Mouse (Mus musculus) cerebellum, adult 11-12 months (tissue): ENCODE data around the gene Ptch2.

Experiments
- DNase-seq: peaks from one replicate; pipeline ENCODE4 v3.0.0; 2022

Gene Ptch2

GRCm38 (mm10) chr4:117095551-117096452, at the start of gene Ptch2:
Ptch2 (plus strand) TSS chr4:117096075.
- peak; percentile 21 for DNase-seq

- DNase-seq = no peak
Measured at GRCm38 (mm10) chr4:117048836-117049235, 47.0 kb upstream of the Ptch2 start.

GRCm38 (mm10) chr4:117049485-117049884, 46.4 kb upstream of the Ptch2 start:
- no peak for DNase-seq

DNA sequence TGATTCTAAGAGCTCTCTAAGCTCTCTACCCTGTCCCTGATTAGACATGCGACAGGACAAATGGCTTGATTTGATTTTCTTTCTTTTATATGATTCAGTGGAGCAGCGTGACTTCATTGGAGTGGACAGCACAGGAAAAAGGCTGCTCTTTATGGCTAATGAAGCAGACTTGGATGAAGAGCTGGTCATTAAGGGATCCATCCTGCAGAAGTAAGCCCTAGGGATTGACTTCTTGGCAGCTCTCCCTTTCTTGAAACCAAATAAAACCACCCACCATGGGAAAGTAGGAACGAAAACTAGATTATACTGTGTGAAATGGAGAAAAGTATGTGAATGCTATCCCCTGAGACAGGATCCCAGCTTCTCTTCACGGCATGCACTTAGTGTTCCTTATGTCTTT, 43.2 kb upstream of the Ptch2 start:
- no peak for DNase-seq

DNA sequence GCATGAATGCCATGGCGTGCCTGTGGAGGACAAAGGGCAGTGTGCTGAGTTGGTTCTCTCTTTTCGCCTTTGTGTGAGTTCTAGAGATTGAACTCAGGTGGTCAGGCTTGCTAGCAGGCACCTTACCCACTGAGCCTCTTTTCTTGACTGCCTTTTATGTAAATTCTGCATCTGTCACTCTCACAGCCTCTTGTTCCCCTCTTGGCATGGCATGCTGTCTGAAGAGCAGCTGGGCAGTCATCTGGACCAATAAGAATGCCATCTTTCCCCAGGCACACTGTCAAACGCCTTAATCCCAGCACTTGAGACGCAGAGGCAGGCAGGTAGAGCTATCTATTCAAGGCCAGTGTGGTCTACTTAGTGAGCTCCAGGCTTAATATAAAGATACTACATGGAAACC, 41.9 kb upstream of the Ptch2 start:
- no peak for DNase-seq

GRCm38 (mm10) chr4:117056102-117056501, 39.8 kb upstream of the Ptch2 start:
- no peak for DNase-seq

DNA sequence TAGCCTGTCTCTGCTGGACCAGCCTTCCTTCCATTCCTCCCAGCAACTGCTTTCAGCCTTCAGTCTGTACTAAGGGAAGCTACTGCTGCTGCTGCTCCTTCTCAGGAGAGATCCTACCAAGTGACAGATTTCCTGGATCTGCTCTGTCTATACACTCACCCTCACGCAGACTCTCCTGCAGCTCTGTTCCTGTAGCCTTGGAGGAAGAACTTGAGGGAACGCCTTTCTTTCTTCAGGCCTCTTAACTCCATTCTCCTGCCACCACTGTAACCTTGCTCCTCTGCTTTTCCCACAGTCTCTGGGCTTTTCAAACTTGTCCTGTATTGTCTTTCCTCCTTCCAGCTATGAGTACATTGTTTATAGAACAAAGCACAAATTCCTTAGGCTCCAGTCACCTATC, 39.4 kb upstream of the Ptch2 start:
- no peak for DNase-seq

- DNase-seq = no peak
Measured at GRCm38 (mm10) chr4:117058512-117058911, 37.4 kb upstream of the Ptch2 start.

DNA sequence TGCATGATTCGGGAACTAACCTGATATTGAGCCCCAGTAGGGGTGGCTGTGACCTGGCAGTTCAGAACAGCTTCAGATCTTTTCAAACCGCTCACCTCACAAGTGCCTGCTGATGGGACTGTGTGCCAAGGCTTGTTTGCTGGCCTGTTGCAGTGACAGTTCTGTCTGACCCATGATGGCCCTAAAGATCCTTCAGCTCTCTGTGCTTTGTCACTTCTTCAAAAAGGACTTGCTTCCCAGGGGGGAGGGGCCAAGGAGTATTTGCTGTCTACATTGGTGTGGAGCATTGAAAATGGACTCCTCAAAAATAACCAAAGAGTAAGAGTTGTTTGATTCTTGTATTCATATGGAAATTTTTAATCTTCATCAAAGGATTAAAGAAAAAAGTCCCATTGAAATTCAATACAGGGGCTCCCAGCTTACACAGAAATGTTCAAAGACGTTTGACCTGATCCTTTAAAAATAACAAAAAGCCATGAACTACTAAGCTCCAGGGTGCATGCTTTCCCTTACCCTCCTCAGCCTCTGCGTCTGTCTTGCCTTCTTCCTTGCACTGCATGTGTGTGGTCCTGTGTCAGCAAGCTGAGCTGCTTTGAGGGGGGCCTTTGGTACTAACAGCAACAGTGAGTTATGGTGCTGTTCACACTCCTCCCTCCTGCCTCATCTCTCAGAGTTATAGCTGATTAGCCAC, 33.0 kb upstream of the Ptch2 start:
- DNase-seq = no peak

GRCm38 (mm10) chr4:117068035-117068434, 27.8 kb upstream of the Ptch2 start:
- DNase-seq = no peak

GRCm38 (mm10) chr4:117069647-117070046, 26.2 kb upstream of the Ptch2 start:
- no peak for DNase-seq

GRCm38 (mm10) chr4:117070624-117071023, 25.3 kb upstream of the Ptch2 start:
- no peak for DNase-seq

DNA sequence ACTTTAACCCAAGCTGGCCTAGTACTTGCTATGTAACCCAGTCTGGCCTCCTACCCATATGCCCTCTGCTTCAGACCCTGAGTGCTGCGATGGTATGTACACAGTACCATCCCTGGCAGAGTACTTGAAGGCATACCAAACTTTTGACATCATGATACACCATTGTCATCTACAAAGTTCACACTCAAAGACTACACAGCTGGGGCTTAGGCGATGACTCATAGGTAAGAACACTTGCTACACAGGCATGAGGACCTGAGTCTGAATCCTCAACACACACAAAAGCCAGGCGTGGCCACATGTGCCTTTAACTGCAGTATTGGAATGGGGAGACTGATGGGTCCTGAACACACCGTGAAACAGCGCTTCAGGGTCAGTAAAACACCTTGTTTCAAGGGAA, 24.7 kb upstream of the Ptch2 start:
- no peak for DNase-seq

DNA sequence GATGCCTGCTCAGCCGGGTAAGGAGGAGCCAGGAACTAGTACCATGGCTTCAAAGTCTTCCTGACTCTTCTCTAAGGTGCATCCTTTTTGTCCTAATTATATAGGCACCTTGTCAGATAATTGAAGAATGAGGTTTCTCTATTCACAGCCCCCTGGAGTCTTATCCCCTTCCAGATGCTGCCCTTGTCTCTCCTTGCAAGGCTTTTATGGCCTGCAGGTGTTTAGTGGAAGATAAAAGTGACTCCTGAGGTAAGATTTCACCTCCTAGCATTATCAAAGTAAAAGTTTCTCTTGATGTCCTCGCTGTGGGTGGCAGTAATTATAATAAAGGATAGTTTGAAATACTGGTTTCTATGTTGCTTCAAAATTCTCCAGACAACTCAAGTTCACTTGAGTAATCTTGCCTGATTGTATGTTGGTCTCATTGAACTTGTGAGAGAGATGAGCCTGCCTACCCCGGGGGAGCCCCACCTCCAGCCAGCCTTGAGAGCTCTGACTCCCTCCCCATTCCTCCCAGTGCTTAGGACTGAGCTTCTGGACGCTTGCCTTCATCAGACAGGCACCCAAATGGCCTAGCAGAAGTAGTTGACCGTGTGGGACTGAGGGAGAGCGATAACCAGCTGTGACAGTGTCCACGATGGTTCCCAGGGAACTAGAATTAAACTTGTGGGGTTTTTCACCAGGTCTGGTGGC, 7.8 kb upstream of the Ptch2 start:
- DNase-seq = no peak

DNA sequence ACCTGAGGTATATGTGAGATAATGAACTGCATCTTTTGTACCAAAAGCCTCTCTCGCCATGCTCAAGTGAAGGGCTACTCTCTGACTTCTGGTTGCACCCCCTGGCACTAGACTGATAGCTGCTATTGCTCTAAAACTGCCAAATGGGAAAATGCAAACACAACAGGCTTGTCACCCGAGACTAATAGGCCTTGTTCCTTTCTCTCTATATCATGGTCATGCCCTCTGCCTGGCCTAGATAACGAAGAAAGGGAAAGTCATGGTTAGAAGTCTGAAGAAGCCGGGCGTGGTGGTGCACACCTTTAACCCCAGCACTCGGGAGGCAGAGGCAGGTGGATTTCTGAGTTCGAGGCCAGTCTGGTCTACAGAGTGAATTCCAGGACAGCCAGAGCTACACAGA, 5.3 kb upstream of the Ptch2 start:
- DNase-seq = no peak

DNA sequence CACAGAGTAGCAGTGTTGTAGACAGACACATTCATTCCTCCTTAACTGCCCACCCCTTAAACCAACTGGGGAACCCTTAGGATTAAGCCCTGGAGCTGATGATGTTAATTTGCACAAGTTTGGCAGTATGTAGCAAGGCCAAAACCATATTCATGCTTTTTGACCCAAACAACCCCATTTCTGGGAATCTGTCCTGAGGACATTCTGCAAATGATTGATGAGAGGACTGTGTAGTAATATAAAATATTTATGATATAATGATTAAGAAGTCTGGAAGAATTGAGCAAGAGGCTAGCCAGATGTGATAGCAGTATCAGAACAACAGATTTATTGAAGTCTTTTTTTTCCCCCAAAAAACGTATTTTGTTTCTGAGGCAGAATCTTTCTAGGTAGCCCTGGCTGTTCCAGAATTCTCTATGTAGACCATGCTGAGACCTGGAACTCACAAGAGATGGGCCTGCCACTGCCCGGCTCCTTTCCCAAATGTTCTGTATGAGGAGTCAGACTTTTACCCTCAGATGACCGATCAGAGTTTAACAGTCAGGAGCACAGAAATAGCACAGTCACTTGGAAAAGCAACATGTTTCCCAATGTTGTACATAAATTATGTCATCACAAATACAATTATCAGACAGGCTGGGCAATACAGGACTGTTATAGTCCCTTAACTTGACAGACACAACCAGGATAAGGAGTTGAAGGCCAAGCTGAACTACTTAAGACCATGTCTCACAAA, 1.1 kb upstream of the Ptch2 start:
- no peak for DNase-seq

GRCm38 (mm10) chr4:117096666-117097065, 791 bp downstream of the Ptch2 start:
- DNase-seq = no peak

DNA sequence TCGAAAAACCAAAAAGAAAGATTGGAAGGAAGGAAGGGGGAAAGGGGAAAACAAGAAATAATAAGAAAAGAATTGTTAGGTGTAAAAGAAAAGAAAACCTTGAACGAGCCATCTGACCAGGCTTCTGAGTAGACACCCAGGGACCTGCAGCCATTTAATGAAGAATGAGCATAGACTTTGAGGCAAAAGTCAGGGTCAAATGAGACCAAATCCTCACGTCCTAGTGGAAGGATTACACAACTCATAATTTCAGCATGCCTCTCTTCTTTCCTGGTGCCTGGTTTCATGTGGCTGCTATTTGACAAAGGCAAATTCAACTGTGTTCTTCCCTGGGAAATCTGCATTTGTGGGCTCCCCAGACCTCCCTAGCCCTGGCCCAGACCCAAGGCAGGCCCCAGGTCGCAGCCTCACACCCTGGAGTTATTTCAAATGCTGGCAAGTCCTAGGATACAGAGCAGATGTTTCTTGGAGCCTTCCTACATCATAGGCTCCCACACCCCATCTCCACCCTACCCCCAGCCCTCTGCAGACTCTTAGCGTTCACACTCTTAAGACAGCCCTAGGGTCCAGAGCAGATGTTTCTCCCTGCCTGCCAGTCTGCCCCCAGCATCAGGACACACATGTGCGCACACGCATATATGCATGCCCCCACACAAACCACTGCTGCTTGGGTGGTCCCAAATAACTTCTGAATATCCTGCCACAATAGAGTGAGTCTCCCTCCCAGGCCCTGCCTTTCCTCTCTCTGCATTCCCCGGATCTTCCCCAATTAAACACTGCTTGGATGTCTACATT, 2.3 kb downstream of the Ptch2 start:
- no peak for DNase-seq

GRCm38 (mm10) chr4:117098764-117099036, 2.8 kb downstream of the Ptch2 start:
- no peak for DNase-seq

- no peak for DNase-seq
Measured at GRCm38 (mm10) chr4:117100036-117100435, 4.2 kb downstream of the Ptch2 start.

- no peak for DNase-seq
Measured at GRCm38 (mm10) chr4:117101218-117101617, 5.3 kb downstream of the Ptch2 start.

GRCm38 (mm10) chr4:117104672-117105071, 8.8 kb downstream of the Ptch2 start:
- no peak for DNase-seq
